24 mouse cellular contexts compared by ENCODE assay signal in the genomic region with DNA sequence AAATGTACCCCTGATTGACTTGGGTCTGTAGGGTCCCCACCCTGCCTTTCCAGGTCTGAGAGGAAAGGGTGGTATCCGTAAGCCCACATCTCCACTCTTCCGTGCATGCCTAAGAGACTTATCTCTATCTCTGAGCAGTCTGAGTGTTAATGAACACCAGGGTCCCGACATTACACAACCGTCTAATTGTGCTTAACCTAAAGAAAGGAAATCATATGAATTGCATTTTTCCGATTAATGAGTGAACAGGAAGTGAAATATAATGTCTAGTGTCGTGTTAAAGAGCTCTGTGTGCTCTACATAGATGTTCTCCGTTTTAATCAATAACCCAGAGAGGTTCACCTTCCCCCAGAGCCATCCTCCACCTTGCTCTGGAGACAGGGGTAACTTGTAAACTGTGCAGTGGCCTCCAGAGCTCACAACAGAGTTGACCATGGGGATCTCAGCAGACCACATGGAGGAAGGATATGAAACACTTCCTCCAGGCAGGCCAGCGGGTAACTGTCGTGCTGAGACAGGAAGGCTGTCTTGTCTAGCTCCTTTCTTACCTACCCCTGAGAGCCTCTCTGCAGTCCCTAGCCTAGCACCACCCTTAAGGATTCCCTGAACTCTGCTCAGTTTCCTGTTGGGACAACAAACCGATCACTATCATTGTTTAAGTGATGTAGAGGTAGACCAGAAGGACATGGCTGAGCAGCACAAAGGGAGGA. TPM values are rescaled to one million over a fixed set of nuclear protein-coding genes. Genes with fewer than 3 reads are reported as not detected.
DNase-seq lines count a peak whose midpoint lies in the region; ATAC-seq and TF ChIP-seq lines count a peak whose summit lies in the region.
"Had no signal": no experiment of that assay in that cellular context is flagged by ENCODE, and none has a peak within 500 bp of the region (broad histone marks: within the 10 kb centered on the region; RNA-seq: fewer than 3 reads in every experiment).

No protein-coding gene starts in this region.

- TF ChIP-seq CTCF in liver, embryonic 14.5 days (IDR thresholded peaks at IDR 0.05; ENCODE audit: low read depth), result no peak

- WGBS in liver, embryonic 14.5 days (ENCODE audit: insufficient replicate concordance), result 26% methylated on average over 10 of the region's 10 CpGs
- WGBS in forebrain, embryonic 11.5 days, result 89% methylated on average over 10 of the region's 10 CpGs

- ATAC-seq in liver, embryonic 14.5 days (ENCODE audit: insufficient read depth), result peak; percentile 35
- 0 out of 2 replicates have a peak, but pooled peaks have one; percentile 27 for ATAC-seq in megakaryocyte-erythroid progenitor cell, adult 5-6 weeks (replicated peaks; ENCODE audit: low FRiP score, low TSS enrichment, poor library complexity, severe bottlenecking)
- no peak for ATAC-seq in forebrain, embryonic 11.5 days (replicated peaks; ENCODE audit: low FRiP score)
- ATAC-seq: forebrain, embryonic 14.5 days; midbrain, embryonic 13.5 days had no signal

- no peaks in the 10 kb centered on the region for H3K27me3 ChIP-seq in liver, embryonic 14.5 days (ENCODE audit: control insufficient read depth, insufficient read depth, low read length)
- H3K27me3 ChIP-seq in forebrain, embryonic 11.5 days (ENCODE audit: control insufficient read depth, insufficient read depth, low read length), result no peaks in the 10 kb centered on the region
- H3K27me3 ChIP-seq: CH12.LX; kidney, embryonic 15.5 days; midbrain, embryonic 13.5 days had no signal

- no peaks in the 10 kb centered on the region for H3K36me3 ChIP-seq in liver, embryonic 14.5 days (replicated peaks; ENCODE audit: control insufficient read depth, insufficient read depth, low read depth)
- H3K36me3 ChIP-seq in forebrain, embryonic 11.5 days (ENCODE audit: control insufficient read depth, insufficient read depth, low read length), result no peaks in the 10 kb centered on the region
- H3K36me3 ChIP-seq: embryonic facial prominence, embryonic 10.5 days; heart, embryonic 13.5 days; kidney, embryonic 15.5 days; midbrain, embryonic 13.5 days had no signal

- no peak overlapping the region for H3K27ac ChIP-seq in liver, embryonic 14.5 days
- no peak overlapping the region for H3K27ac ChIP-seq in forebrain, embryonic 11.5 days (ENCODE audit: low read depth, low read length)
- H3K27ac ChIP-seq: embryonic facial prominence, embryonic 10.5 days; heart, embryonic 13.5 days; kidney, embryonic 15.5 days; layer of hippocampus, adult 2 months; left cerebral cortex, adult 2 months; midbrain, embryonic 13.5 days had no signal

- no peak overlapping the region for H3K4me3 ChIP-seq in liver, embryonic 14.5 days (ENCODE audit: insufficient read depth in 1 of 2, low read depth in 2 of 2, low read length in 2 of 2)
- H3K4me3 ChIP-seq in forebrain, embryonic 11.5 days (ENCODE audit: low read depth, low read length), result no peak overlapping the region
- H3K4me3 ChIP-seq: embryonic facial prominence, embryonic 10.5 days; heart, embryonic 13.5 days; kidney, embryonic 15.5 days; layer of hippocampus, adult 2 months; left cerebral cortex, adult 2 months; midbrain, embryonic 13.5 days had no signal

- no peak for TF ChIP-seq EP300 in liver, embryonic 14.5 days (IDR thresholded peaks at IDR 0.05; ENCODE audit: low read depth)

- no peaks in the 10 kb centered on the region for H3K9me3 ChIP-seq in liver, embryonic 14.5 days (ENCODE audit: control insufficient read depth, low read length)
- no peaks in the 10 kb centered on the region for H3K9me3 ChIP-seq in forebrain, embryonic 11.5 days (ENCODE audit: control insufficient read depth, low read length)
- H3K9me3 ChIP-seq: embryonic facial prominence, embryonic 10.5 days; heart, embryonic 13.5 days; kidney, embryonic 15.5 days; midbrain, embryonic 13.5 days had no signal

- DNase-seq in heart, adult 11 months, result peak; percentile 87
- DNase-seq in heart, adult 8-10 months (ENCODE audit: low spot score), result no peak
- peak; percentile 17 for DNase-seq in c-Kit-positive CD71-negative TER-119-negative erythroid progenitor cells, embryonic 14.5 days (ENCODE audit: low read depth)
- no peak for DNase-seq in liver, embryonic 14.5 days (ENCODE audit: low read depth in 3 of 3, low spot score in 3 of 3)
- DNase-seq in spleen, postnatal 36 days (ENCODE audit: low spot score in 2 of 2), result no peak
- no peak for DNase-seq in forebrain, embryonic 11.5 days (ENCODE audit: low spot score)
- DNase-seq in kidney, adult 8-10 months, result no peak
- DNase-seq: adrenal gland, adult 2 months; cerebellum, adult 11 months; cerebellum, postnatal 25 days; gastrocnemius, postnatal 25 days; heart, postnatal 36 days; lung, postnatal 14 days; right cerebral cortex, adult 18-20 months; thymus, postnatal 14 days had no signal

- H3K9ac ChIP-seq in liver, embryonic 14.5 days (replicated peaks), result no peak overlapping the region
- no peak overlapping the region for H3K9ac ChIP-seq in forebrain, embryonic 11.5 days (ENCODE audit: low read length)
- H3K9ac ChIP-seq: heart, embryonic 13.5 days; kidney, embryonic 15.5 days; midbrain, embryonic 13.5 days had no signal

- no peak overlapping the region for H3K4me2 ChIP-seq in liver, embryonic 14.5 days (ENCODE audit: low read depth)
- H3K4me2 ChIP-seq in forebrain, embryonic 11.5 days (ENCODE audit: low read depth, low read length, severe bottlenecking), result no peak overlapping the region
- H3K4me2 ChIP-seq: heart, embryonic 13.5 days; kidney, embryonic 15.5 days; midbrain, embryonic 13.5 days had no signal

- H3K4me1 ChIP-seq in liver, embryonic 14.5 days (replicated peaks; ENCODE audit: control insufficient read depth in 2 of 2, insufficient read depth in 2 of 2, low read length in 1 of 2), result peaks cover 0 to 3% of the 10 kb centered on the region in 2 experiments; a peak in 1 of 4 replicates
- H3K4me1 ChIP-seq in forebrain, embryonic 11.5 days (replicated peaks; ENCODE audit: control insufficient read depth, insufficient read depth, low read length), result no peaks in the 10 kb centered on the region
- H3K4me1 ChIP-seq: midbrain, embryonic 13.5 days had no signal

RNA-seq across cellular contexts. Expression of a gene that starts 32.2 kb away (rescaled TPM):
- 10 to 100 TPM in 3 of 4 experiments, 1 to 10 TPM in 1; 10.0 to 15.6 (median 11.0) TPM for total RNA-seq in heart, adult 8-10 months (2022)
- polyA plus RNA-seq in liver, embryonic 14.5 days (2012; rRNA removed), result 4.7 and 7.3 TPM in 2 replicates
- polyA plus RNA-seq in liver, embryonic 14.5 days (2014; fragmentation: Nextera tagmentation; extraction: Ambion mirVana), result 3.3 and 4.6 TPM in 2 replicates
- 18.3 and 41.6 TPM in 2 replicates for total RNA-seq in megakaryocyte-erythroid progenitor cell, adult 5-6 weeks (2014; fragmentation: Nextera tagmentation)
- total RNA-seq in megakaryocyte-erythroid progenitor cell, adult 5-6 weeks (2017), result 30.3 and 36.2 TPM in 2 replicates
- 49.1 and 52.6 TPM in 2 replicates for polyA plus RNA-seq in forebrain, embryonic 11.5 days (2014; fragmentation: Nextera tagmentation; extraction: Ambion mirVana)

Comparison
In these comparisons a context has a peak if more than half of its experiments do, and no peak if none do; other contexts are left out.
1. DNase-seq: peak in heart, adult 11 months (single experiment) and c-Kit-positive CD71-negative TER-119-negative erythroid progenitor cells, embryonic 14.5 days (single experiment); none in heart, adult 8-10 months (single experiment), liver, embryonic 14.5 days (0 of 3), spleen, postnatal 36 days (0 of 2), forebrain, embryonic 11.5 days (single experiment) and kidney, adult 8-10 months (0 of 2).